Mouse (Mus musculus) heart, postnatal 0 days (tissue): ENCODE measurements at regions not wholly inside any gene's neighbourhood (a gene's known extent, or its start where the extent isn't known, plus 50 kb on each side); places are given as distances from the start of the nearest gene placed in this dataset.

Experiments
- CTCF ChIP-seq: IDR thresholded peaks from 2 replicates; pipeline ENCODE4 v1.5.1; 2016; ENCODE audit warnings: antibody characterized with exemption, control low read depth, low read depth
- EP300 ChIP-seq: IDR thresholded peaks from 2 replicates; pipeline ENCODE4 v1.6.1; 2016; ENCODE audit warnings: antibody characterized with exemption, low read depth

- TF ChIP-seq EP300, result no peak
- TF ChIP-seq CTCF, result no peak
These were observed 58.3 kb upstream of the N6amt1 start for GRCm38 (mm10) chr16:87295727-87296126.
